Mouse (Mus musculus): ENCODE measurements at regions not wholly inside any gene's neighbourhood (a gene's known extent, or its start where the extent isn't known, plus 50 kb on each side); places are given as distances from the start of the nearest gene placed in this dataset.
A peak's percentile ranks its signal among the peaks of the same experiment; 100 is the strongest.

DNA sequence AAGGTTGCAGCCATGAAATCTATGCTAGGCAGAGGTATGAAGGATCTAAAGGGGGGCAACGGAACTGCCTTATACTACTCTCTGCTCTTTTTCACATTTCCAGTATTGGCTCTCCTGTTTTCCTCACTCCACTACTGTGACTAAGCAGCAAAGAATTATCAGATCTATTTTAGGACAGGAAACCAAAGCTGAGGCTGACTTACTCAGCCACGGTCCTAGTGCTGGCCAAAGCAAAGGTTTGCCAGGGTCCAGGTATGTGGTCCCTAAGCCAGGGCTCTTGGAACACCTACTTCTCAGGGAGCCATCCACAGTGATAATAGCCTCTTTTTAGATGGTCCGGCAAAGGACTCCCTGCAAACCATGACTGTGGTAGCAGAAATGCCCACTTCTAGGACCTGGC, 195.6 kb upstream of the Gm21798 start:
- DNase-seq (ENCODE audit: low read depth), result no peak

DNA sequence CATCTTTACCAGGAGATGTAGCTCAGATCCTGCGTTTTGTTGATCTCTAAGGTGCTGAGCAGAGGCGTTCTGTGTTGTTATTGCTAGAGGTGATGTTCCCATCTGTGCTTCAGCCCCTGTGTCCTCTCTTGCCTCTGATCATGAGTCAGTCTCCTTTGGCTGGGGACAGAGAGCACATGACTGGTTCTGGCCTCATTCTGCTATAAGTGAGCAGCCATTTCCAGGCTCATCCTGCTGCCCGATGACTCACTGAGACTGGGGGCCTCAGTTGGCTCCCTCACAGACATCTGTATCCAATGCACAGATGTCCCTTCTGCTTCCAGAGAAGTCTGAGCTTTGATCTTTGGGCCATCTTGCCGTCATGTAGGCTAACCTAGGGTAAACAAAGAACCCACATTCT, 194.9 kb upstream of the Gm21798 start:
- DNase-seq (ENCODE audit: low read depth), result peak; percentile 24

DNA sequence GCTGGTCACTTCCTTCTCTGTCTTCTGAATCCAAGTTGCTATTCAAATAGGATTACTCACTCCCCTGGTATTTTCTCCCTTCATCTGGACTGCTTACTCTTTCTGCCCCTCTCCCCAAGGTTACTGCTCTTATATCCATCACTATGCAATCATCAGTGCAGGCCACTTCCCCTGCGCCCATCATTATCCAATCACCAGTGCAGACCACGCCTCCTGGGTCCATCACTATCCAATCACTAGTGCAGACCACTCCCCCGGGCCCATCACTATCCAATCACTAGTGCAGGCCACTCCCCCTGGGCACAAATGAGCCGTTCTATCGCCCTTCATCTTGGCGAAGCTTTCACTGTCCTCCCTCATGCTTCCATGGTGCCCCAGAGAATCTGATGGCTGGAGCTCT, 191.1 kb upstream of the Gm21798 start:
- DNase-seq (ENCODE audit: low read depth), result no peak

DNA sequence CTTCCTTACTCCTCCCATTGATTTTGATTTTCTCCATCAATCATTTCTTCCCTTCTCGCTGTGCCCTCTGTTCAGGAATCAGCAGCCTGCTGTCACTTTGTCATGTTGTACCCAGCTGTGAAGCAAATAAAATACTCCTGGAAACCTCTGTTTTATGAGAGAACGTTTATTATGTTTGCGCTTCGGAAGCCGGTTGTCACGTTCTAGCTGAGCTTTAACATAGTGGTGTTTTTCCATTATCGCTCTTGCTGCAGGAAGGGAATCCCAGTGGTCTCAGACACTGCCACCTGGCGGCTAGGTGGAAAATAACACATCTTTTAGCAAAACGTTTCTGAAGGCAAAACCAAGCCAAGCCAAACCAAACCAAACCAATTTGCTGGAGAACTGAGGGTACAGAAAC, 190.2 kb upstream of the Gm21798 start:
- DNase-seq (ENCODE audit: low read depth), result peak; percentile 65

Data from 416B (cell line).